Mouse (Mus musculus): Measurements from ENCODE around the gene Wrnip1. TPM values are rescaled to one million over a fixed set of nuclear protein-coding genes. Genes with fewer than 3 reads are reported as not detected.
"Not testable (repeated sequence)": the region's sequence is repeated elsewhere in the genome, so short reads cannot be mapped to it uniquely, and the experiment has no call there.

Wrnip1 gene
- polyA plus RNA-seq, 1 experiment from 2014 or later, result 26.2 TPM

DNA sequence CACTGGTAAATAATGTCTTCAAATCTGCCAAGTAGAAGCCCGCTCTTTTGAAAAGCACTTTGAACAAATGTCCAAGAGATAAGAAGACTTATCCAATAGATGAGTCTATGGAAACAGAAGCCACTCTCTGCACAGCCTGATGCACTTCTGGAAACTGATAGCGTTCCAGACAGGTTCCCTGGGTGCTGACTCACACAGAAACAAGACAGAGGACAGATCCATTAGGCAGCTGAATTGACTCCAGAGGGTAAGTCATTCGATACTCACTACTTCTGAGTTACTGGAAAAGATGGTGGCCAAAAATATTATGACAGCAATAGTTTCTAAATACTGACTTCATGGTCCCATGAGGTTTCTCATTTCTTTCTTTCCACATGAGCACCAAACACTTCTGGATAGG is 59.0 kb downstream of the Wrnip1 start:
- no peak for ATAC-seq (ENCODE audit: insufficient number of reproducible peaks, low FRiP score, low TSS enrichment, low read depth)
- Histone ChIP-seq H3K27ac (no peak overlapping the region), H3K4me3 (no peak overlapping the region), H3K9ac (no peak overlapping the region), H3K9me3 (no peaks in the 10 kb centered on the region), H3K4me2 (no peak overlapping the region), H3K36me3 (no peaks in the 10 kb centered on the region), H3K4me1 (0 out of 2 replicates have a peak, but pooled peaks cover 3% of the 10 kb centered on the region), H3K27me3 (no peaks in the 10 kb centered on the region; the same call in 1 of the 2 replicates)
- 72% methylated on average over 3 of the region's 3 CpGs for WGBS

GRCm38 (mm10) chr13:32863456-32863855 is 61.6 kb downstream of the Wrnip1 start:
- no peak for ATAC-seq (ENCODE audit: insufficient number of reproducible peaks, low FRiP score, low TSS enrichment, low read depth)
- no peaks in the 10 kb centered on the region for H3K9me3 ChIP-seq

DNA sequence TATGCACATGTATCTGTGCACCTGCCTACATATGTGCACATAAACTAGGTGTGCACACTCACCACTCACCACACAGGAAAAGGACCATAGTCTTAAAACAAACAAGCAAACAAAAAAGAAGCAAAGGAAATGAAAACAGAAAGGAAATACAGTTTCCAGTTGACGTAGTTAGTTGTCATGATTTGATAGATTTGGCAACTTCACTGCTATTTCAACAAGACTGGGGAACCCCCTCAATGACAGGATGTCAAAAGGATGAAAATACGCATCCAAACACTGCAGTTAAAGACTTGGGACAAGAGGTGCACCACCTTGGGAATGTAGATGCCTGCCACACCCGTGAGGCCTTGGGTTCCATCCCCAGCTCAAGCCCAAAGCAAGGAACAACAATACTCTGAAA is 62.7 kb downstream of the Wrnip1 start:
- not testable (repeated sequence) for H3K36me3 ChIP-seq; H3K27me3 ChIP-seq; H3K4me1 ChIP-seq; H3K4me2 ChIP-seq; H3K4me3 ChIP-seq; H3K9ac ChIP-seq; H3K9me3 ChIP-seq; H3K27ac ChIP-seq; ATAC-seq (ENCODE audit: insufficient number of reproducible peaks, low FRiP score, low TSS enrichment, low read depth)
- WGBS, result 78% methylated on average over 2 of the region's 3 CpGs

More at GRCm38 (mm10) chr13:32863456-32863855, 61.6 kb downstream of the Wrnip1 start:
- H3K4me1 ChIP-seq, result 0 out of 2 replicates have a peak, but pooled peaks cover 3% of the 10 kb centered on the region
- no peak overlapping the region for H3K27ac ChIP-seq
- H3K9ac ChIP-seq, result no peak overlapping the region
- no peak overlapping the region for H3K4me3 ChIP-seq
- no peak overlapping the region for H3K4me2 ChIP-seq
- H3K36me3 ChIP-seq, result no peaks in the 10 kb centered on the region
- no peaks in the 10 kb centered on the region; the same call in 1 of the 2 replicates for H3K27me3 ChIP-seq

- no peak overlapping the region for H3K4me3 ChIP-seq
- no peaks in the 10 kb centered on the region for H3K9me3 ChIP-seq
- H3K4me1 ChIP-seq, result 0 out of 2 replicates have a peak, but pooled peaks cover 3% of the 10 kb centered on the region
- no peak for ATAC-seq (ENCODE audit: insufficient number of reproducible peaks, low FRiP score, low TSS enrichment, low read depth)
- 62% methylated on average over 2 of the region's 2 CpGs for WGBS
- no peaks in the 10 kb centered on the region; the same call in 1 of the 2 replicates for H3K27me3 ChIP-seq
- no peak overlapping the region for H3K9ac ChIP-seq
- no peak overlapping the region for H3K4me2 ChIP-seq
- no peaks in the 10 kb centered on the region for H3K36me3 ChIP-seq
- H3K27ac ChIP-seq, result no peak overlapping the region
Measured at GRCm38 (mm10) chr13:32865591-32865990, 63.8 kb downstream of the Wrnip1 start.

DNA sequence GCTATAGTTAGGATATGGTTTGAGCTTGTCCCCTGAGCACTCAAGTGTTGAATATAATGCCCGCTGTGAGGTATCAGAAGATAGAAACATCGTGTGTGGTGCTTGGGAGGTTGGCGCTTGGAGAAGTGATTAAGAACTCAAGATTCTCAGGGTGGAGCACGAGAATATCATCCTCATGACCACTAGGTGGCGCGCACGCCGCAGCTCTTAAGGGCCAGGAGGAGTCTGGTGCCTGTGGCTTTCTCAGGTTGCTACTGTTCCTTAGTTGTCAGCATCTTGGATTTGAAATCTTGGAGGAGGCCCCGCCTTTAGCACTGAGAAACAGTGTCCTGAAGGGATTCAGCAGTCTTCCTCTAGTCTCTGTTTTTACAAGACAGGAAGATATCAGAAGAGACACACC is 64.6 kb downstream of the Wrnip1 start:
- Histone ChIP-seq H3K4me3 (no peak overlapping the region), H3K9ac (no peak overlapping the region), H3K4me1 (0 out of 2 replicates have a peak, but pooled peaks cover 3% of the 10 kb centered on the region), H3K27me3 (no peaks in the 10 kb centered on the region; the same call in 1 of the 2 replicates), H3K36me3 (no peaks in the 10 kb centered on the region), H3K27ac (no peak overlapping the region), H3K4me2 (no peak overlapping the region), H3K9me3 (no peaks in the 10 kb centered on the region)
- no peak for ATAC-seq (ENCODE audit: insufficient number of reproducible peaks, low FRiP score, low TSS enrichment, low read depth)
- 6% methylated on average over 9 of the region's 9 CpGs for WGBS

DNA sequence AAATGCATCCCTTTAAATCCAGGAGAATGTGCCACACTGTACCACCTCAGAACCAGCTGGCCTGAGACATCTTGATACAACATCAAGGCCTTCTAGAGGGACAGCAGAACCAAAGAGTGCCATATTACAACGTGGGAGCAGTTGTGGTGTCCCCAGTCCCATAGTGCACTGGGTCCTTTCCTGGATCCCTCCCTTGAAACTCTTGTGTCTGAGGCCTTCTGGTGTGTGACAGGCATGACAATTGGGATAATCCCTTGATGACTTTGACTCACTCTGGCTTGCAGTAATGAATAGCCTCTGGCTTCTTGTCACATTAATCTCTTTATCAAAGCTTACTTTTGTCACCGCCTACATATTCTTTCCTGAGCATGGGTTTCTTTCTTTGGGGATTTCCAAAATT is 65.2 kb downstream of the Wrnip1 start:
- Histone ChIP-seq H3K4me2 (no peak overlapping the region), H3K27me3 (no peaks in the 10 kb centered on the region; the same call in 1 of the 2 replicates), H3K4me1 (0 out of 2 replicates have a peak, but pooled peaks cover 3% of the 10 kb centered on the region), H3K9me3 (no peaks in the 10 kb centered on the region), H3K4me3 (no peak overlapping the region), H3K36me3 (no peaks in the 10 kb centered on the region), H3K9ac (no peak overlapping the region), H3K27ac (no peak overlapping the region)
- ATAC-seq (ENCODE audit: insufficient number of reproducible peaks, low FRiP score, low TSS enrichment, low read depth), result no peak
- WGBS, result 58% methylated on average over 2 of the region's 2 CpGs

DNA sequence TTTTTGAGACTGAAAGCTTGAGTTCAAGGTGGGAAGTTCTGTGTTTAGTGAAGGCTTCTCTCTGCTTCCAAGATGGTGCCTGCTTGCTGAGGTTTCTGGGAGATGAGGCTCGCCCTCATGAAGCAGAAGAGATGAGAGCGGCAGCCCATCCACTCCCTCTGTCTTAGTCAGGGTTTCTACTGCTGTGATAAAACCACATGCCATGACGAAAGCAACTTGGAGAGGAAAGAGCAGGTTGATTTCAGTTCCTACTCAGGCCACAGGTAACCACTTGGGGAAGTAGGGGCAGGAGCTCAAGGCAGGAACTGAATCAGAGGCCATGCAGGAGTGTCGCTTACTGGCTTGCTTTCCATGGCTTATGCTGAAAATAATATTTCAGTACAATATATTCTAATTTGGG is 66.4 kb downstream of the Wrnip1 start:
- 80% methylated on average over 4 of the region's 4 CpGs for WGBS
- H3K4me3 ChIP-seq; H3K36me3 ChIP-seq; H3K4me2 ChIP-seq; H3K9me3 ChIP-seq; H3K9ac ChIP-seq; ATAC-seq (ENCODE audit: insufficient number of reproducible peaks, low FRiP score, low TSS enrichment, low read depth); H3K27ac ChIP-seq; H3K27me3 ChIP-seq; H3K4me1 ChIP-seq: not testable (repeated sequence)

DNA sequence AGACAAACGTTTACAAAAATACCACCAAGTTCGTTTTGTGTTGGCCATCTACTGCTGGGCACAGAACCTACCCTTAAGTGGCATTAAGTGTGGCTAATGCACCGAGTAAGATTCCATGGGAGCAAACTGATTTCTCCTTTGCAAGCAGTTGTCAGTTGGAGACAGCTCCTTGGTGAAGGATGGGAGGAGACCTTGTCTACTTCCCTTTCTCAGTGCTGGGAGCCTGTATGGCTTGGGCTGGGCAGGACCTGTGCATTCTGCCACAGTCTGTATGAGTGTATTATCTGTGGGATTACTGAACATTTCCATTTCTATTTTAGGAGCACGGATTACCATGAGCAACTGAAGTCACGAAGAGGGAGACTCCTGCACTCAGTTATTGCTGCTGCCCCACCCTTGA is 67.0 kb downstream of the Wrnip1 start:
- WGBS, result 67% methylated on average over 5 of the region's 5 CpGs
- Histone ChIP-seq H3K9me3 (no peaks in the 10 kb centered on the region), H3K27me3 (no peaks in the 10 kb centered on the region), H3K36me3 (no peaks in the 10 kb centered on the region), H3K27ac (no peak overlapping the region), H3K9ac (no peak overlapping the region), H3K4me3 (no peak overlapping the region), H3K4me1 (no peaks in the 10 kb centered on the region), H3K4me2 (no peak overlapping the region)
- ATAC-seq (ENCODE audit: insufficient number of reproducible peaks, low FRiP score, low TSS enrichment, low read depth), result no peak

Other genes with a start within 250 kb of the Wrnip1 start
- 5.5 and 11.9 TPM in 2 replicates for gene Mylk4, start 18.1 kb upstream of the Wrnip1 start, polyA plus RNA-seq (2015; fragmentation: Nextera tagmentation; extraction: Ambion mirVana)
- gene D930007J09Rik, start 811 bp downstream of the Wrnip1 start, polyA plus RNA-seq (2015; fragmentation: Nextera tagmentation; extraction: Ambion mirVana), result not detected in 2 replicates
- 35.2 and 40.8 TPM in 2 replicates for gene Serpinb1a, start 49.1 kb downstream of the Wrnip1 start, polyA plus RNA-seq (2015; fragmentation: Nextera tagmentation; extraction: Ambion mirVana)
- gene Serpinb1c, start 96.2 kb downstream of the Wrnip1 start, polyA plus RNA-seq (2015; fragmentation: Nextera tagmentation; extraction: Ambion mirVana), result 0.19 TPM in 1 of 2 replicates, not detected in the other
- 1.8 and 1.9 TPM in 2 replicates for gene Serpinb6b, start 163.2 kb downstream of the Wrnip1 start, polyA plus RNA-seq (2015; fragmentation: Nextera tagmentation; extraction: Ambion mirVana)
- gene Serpinb9, start 201.2 kb downstream of the Wrnip1 start, polyA plus RNA-seq (2015; fragmentation: Nextera tagmentation; extraction: Ambion mirVana), result 3.9 and 4.5 TPM in 2 replicates
- gene Serpinb9b, start 225.4 kb downstream of the Wrnip1 start, polyA plus RNA-seq (2015; fragmentation: Nextera tagmentation; extraction: Ambion mirVana), result 0.49 and 0.62 TPM in 2 replicates